Mouse (Mus musculus) heart, embryonic 10.5 days (tissue): ENCODE measurements around the gene Hoxd3. TPM values are rescaled to one million over a fixed set of nuclear protein-coding genes. Genes with fewer than 3 reads are reported as not detected.
A peak's percentile ranks its signal among the peaks of the same experiment; 100 is the strongest.

Experiments
- DNase-seq: peaks from one replicate; pipeline ENCODE4 v3.0.0-alpha.2; 2017; ENCODE audit warnings: low spot score
- H3K27ac ChIP-seq: fragments of 300-500 bp; sonication (generic); 2 replicates; pipeline ENCODE4 v1.5.1; 2016; ENCODE audit warnings: mild to moderate bottlenecking
- H3K27me3 ChIP-seq: fragments of 300-500 bp; sonication (generic); 2 replicates; pipeline ENCODE4 v1.6.1; 2016; ENCODE audit warnings: mild to moderate bottlenecking; ENCODE audit not compliant: poor library complexity, insufficient read depth, severe bottlenecking
- H3K36me3 ChIP-seq: fragments of 300-500 bp; sonication (generic); 2 replicates; pipeline ENCODE4 v1.6.1; 2016; ENCODE audit warnings: mild to moderate bottlenecking, moderate library complexity
- H3K4me1 ChIP-seq: fragments of 300-500 bp; sonication (generic); 2 replicates; pipeline ENCODE4 v1.6.1; 2016; ENCODE audit warnings: mild to moderate bottlenecking
- H3K4me3 ChIP-seq: fragments of 300-500 bp; sonication (generic); 2 replicates; pipeline ENCODE4 v1.5.1; 2016; ENCODE audit warnings: mild to moderate bottlenecking, moderate library complexity
- H3K9me3 ChIP-seq: fragments of 300-500 bp; sonication (generic); 2 replicates; pipeline ENCODE4 v1.6.1; 2016; ENCODE audit warnings: mild to moderate bottlenecking, moderate library complexity
- WGBS: fragments of 180-500 bp; shearing (Covaris S2); methylation state at CpG from one replicate; pipeline ENCODE4 v1.1.7; 2016; 5-methylcytosine and 5-hydroxymethylcytosine counted together
- microRNA counts: library from miRNA; unstranded; fragments of <30 nt; microRNA quantifications from one replicate; lab custom pipeline; 2017
- microRNA-seq: library from miRNA; unstranded; fragments of <30 nt; microRNA quantifications from one replicate; pipeline ENCODE4, GENCODE M21; 2017
- polyA plus RNA-seq: library from polyadenylated mRNA; unstranded; fragments of >200 nt; fragmentation: Nextera tagmentation; extraction: Ambion mirVana; gene quantifications from 2 replicates; pipeline ENCODE4 v1.2.1, GENCODE M21; 2016

Gene Hoxd3
- polyA plus RNA-seq, 1 experiment from 2014 or later: 2.9 TPM

GRCm38 (mm10) chr2:74761941-74762340 is 50.2 kb downstream of the Hoxd3 start:
- 6% methylated on average over 13 of the region's 13 CpGs for WGBS
- H3K9me3 ChIP-seq: no peaks in the 10 kb centered on the region
- H3K27ac ChIP-seq: no peak overlapping the region
- peaks cover 26% of the 10 kb centered on the region for H3K4me1 ChIP-seq
- DNase-seq: no peak
- H3K27me3 ChIP-seq: peaks cover 87% of the 10 kb centered on the region
- peak overlapping the region; percentile 65 for H3K4me3 ChIP-seq
- no peaks in the 10 kb centered on the region for H3K36me3 ChIP-seq

- Histone ChIP-seq H3K27ac (0 out of 2 replicates have a peak within 1 kb of the TSS, but pooled peaks have one; percentile 8), H3K4me3 (peak within 1 kb of the TSS; percentile 65), H3K9me3 (no peaks in the 10 kb centered on the region), H3K36me3 (no peaks in the 10 kb centered on the region), H3K27me3 (peaks cover 86% of the 10 kb centered on the region), H3K4me1 (peaks cover 26% of the 10 kb centered on the region)
- under 1% methylated on average over 59 of the region's 61 CpGs for WGBS
- DNase-seq: no peak
These were observed 51.0 kb downstream of the Hoxd3 start, which contains the start of gene Hoxd1 for GRCm38 (mm10) chr2:74762522-74763244. Hoxd1 (plus strand) TSS chr2:74762980.

GRCm38 (mm10) chr2:74763245-74763735 is 51.6 kb downstream of the Hoxd3 start:
- Histone ChIP-seq H3K27ac (0 out of 2 replicates have a peak overlapping the region, but pooled peaks have one; percentile 8), H3K27me3 (peaks cover 80% of the 10 kb centered on the region), H3K36me3 (no peaks in the 10 kb centered on the region), H3K9me3 (no peaks in the 10 kb centered on the region), H3K4me3 (peak overlapping the region; percentile 65), H3K4me1 (peaks cover 26% of the 10 kb centered on the region)
- no peak for DNase-seq
- WGBS: under 1% methylated on average over 53 of the region's 53 CpGs

- peaks cover 26% of the 10 kb centered on the region for H3K4me1 ChIP-seq
- no peaks in the 10 kb centered on the region for H3K36me3 ChIP-seq
- WGBS: 45% methylated on average over 10 of the region's 10 CpGs
- H3K27me3 ChIP-seq: peaks cover 80% of the 10 kb centered on the region
- no peak overlapping the region for H3K27ac ChIP-seq
- no peak for DNase-seq
- H3K4me3 ChIP-seq: peak overlapping the region; percentile 65; the same call in 1 of the 2 replicates
- no peaks in the 10 kb centered on the region for H3K9me3 ChIP-seq
These were observed 52.2 kb downstream of the Hoxd3 start for GRCm38 (mm10) chr2:74763976-74764375.

GRCm38 (mm10) chr2:74774359-74774758 is 62.6 kb downstream of the Hoxd3 start:
- Histone ChIP-seq H3K4me3 (no peak overlapping the region), H3K27me3 (no peaks in the 10 kb centered on the region), H3K4me1 (no peaks in the 10 kb centered on the region), H3K27ac (no peak overlapping the region), H3K36me3 (no peaks in the 10 kb centered on the region), H3K9me3 (no peaks in the 10 kb centered on the region)
- 80% methylated on average over 2 of the region's 2 CpGs for WGBS
- DNase-seq: no peak

GRCm38 (mm10) chr2:74777536-74778275 is 66.0 kb downstream of the Hoxd3 start:
- Histone ChIP-seq H3K27ac (no peak overlapping the region), H3K4me1 (no peaks in the 10 kb centered on the region), H3K36me3 (no peaks in the 10 kb centered on the region), H3K27me3 (no peaks in the 10 kb centered on the region), H3K9me3 (no peaks in the 10 kb centered on the region), H3K4me3 (no peak overlapping the region)
- DNase-seq: no peak
- 72% methylated on average over 13 of the region's 13 CpGs for WGBS

GRCm38 (mm10) chr2:74781386-74781785 is 69.7 kb downstream of the Hoxd3 start:
- WGBS: 83% methylated on average over 5 of the region's 5 CpGs
- Histone ChIP-seq H3K4me3 (no peak overlapping the region), H3K36me3 (no peaks in the 10 kb centered on the region), H3K27me3 (no peaks in the 10 kb centered on the region), H3K27ac (no peak overlapping the region), H3K4me1 (no peaks in the 10 kb centered on the region), H3K9me3 (no peaks in the 10 kb centered on the region)
- DNase-seq: no peak

GRCm38 (mm10) chr2:74795531-74795930 is 83.8 kb downstream of the Hoxd3 start:
- no peak for DNase-seq
- Histone ChIP-seq H3K9me3 (no peaks in the 10 kb centered on the region), H3K36me3 (no peaks in the 10 kb centered on the region), H3K27ac (no peak overlapping the region), H3K4me3 (no peak overlapping the region), H3K27me3 (no peaks in the 10 kb centered on the region), H3K4me1 (no peaks in the 10 kb centered on the region)
- WGBS: 52% methylated on average over 7 of the region's 7 CpGs

MicroRNAs encoded within 50 kb of the gene (microRNA counts, 519-probe panel; counts per million panel counts)
- 5,218 counts per million, percentile 44 among the panel's probes with 10 or more counts for microRNA mmu-miR-10b (lab: Ali Mortazavi, UCI)

Small RNAs within 50 kb of the gene (microRNA-seq; reads per million reads assigned to microRNA genes)
- gene Gm44463 (not detected), gene Mir10b (583 reads per million, percentile 73 among the genes with 10 or more reads in this experiment)

Other genes starting within 250 kb of the Hoxd3 start
- gene Lnpk, start 132.5 kb upstream of the Hoxd3 start, polyA plus RNA-seq: 24.6 and 28.0 TPM in 2 replicates
- gene Evx2, start 52.4 kb upstream of the Hoxd3 start, polyA plus RNA-seq: not detected in 2 replicates
- 0.40 TPM in 1 of 2 replicates, not detected in the other for gene Hoxd13, start 43.6 kb upstream of the Hoxd3 start, polyA plus RNA-seq
- gene Hoxd12, start 36.9 kb upstream of the Hoxd3 start, polyA plus RNA-seq: 1.1 TPM in 1 of 2 replicates, not detected in the other
- 0.07 and 2.1 TPM in 2 replicates for gene Hoxd11, start 32.4 kb upstream of the Hoxd3 start, polyA plus RNA-seq
- 2.3 TPM in 1 of 2 replicates, not detected in the other for gene Hoxd10, start 20.0 kb upstream of the Hoxd3 start, polyA plus RNA-seq
- gene Hoxd9, start 14.2 kb upstream of the Hoxd3 start, polyA plus RNA-seq: 3.0 TPM in 1 of 2 replicates, not detected in the other
- gene Hoxd8, start 7.3 kb upstream of the Hoxd3 start, polyA plus RNA-seq: 0.09 and 1.3 TPM in 2 replicates
- 0.29 TPM in 1 of 2 replicates, not detected in the other for gene Hoxd4, start within 50 bp of the Hoxd3 start, polyA plus RNA-seq
- gene Gm28230, start 14.8 kb downstream of the Hoxd3 start, polyA plus RNA-seq: 0.07 and 0.35 TPM in 2 replicates
- gene Hoxd1, start 51.1 kb downstream of the Hoxd3 start, polyA plus RNA-seq: 0.22 and 0.49 TPM in 2 replicates
- 141 and 146 TPM in 2 replicates for gene Mtx2, start 113.9 kb downstream of the Hoxd3 start, polyA plus RNA-seq